Mouse (Mus musculus): Measurements from ENCODE around the gene Stum. TPM values are rescaled to one million over a fixed set of nuclear protein-coding genes. Genes with fewer than 3 reads are reported as not detected.

Stum gene
- total and polyA plus RNA-seq, 3 experiments: 0.11 TPM; not detected in 2

DNA sequence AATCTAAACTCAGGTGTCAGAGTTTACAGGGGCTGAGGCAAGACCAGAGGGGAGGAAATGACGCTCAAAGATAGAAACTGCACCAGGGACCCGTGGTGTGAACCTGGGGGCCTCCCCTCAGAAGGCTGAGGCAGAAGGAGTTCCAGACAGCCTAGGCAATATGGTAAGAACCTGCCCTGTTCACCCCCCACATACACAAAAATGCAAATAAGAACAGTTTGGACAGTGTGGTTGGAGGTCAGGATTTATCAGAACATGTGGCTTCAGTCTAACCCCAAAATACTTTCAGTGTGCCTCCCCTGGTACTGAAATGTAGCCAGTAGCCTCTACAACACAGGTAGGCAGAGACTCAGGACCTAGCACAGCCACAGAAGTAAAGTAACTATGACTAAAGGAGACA is 30.8 kb upstream of the Stum start:
- H3K4me1 ChIP-seq (ENCODE audit: insufficient read depth, low read depth, low read length): peaks cover 4% of the 10 kb centered on the region; the same call in 1 of the 2 replicates

DNA sequence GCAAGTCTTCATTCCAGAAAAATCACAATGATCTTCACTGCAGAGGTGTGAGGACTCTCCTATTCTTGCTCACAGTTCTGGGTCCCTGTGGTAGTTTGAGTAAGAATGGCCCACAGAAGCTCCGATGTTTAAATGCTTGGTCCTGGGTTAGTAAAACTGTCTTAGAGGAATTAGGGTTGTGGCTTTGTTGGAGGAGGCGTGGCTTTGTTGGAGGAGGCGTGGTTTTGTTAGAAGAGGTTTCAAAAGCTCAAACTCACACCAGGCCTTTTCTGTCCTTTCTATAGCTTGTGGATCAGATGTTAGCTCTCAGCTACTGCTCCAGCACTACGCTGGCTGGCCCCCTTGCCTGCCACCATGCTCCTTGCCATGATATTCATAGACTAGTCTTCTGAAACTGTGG is 27.6 kb upstream of the Stum start:
- Histone ChIP-seq H3K27me3 (ENCODE audit: insufficient read depth, low read length) (peaks cover 40% of the 10 kb centered on the region), H3K9me3 (replicated peaks) (no peaks in the 10 kb centered on the region), H3K4me3 (ENCODE audit: low read depth, low read length) (no peak overlapping the region), H3K4me1 (ENCODE audit: insufficient read depth, low read depth, low read length) (no peaks in the 10 kb centered on the region), H3K36me3 (replicated peaks) (no peaks in the 10 kb centered on the region)
- no peak for TF ChIP-seq CTCF (IDR thresholded peaks at IDR 0.05; ENCODE audit: low read depth, low read length)
- TF ChIP-seq GATA2 (IDR thresholded peaks at IDR 0.05; ENCODE audit: borderline replicate concordance, low read depth, low read length): no peak
- no peak for TF ChIP-seq TAL1 (conservative IDR thresholded peaks at IDR 0.05; ENCODE audit: low read depth, low read length)
- no peak for TF ChIP-seq GATA1 (IDR thresholded peaks at IDR 0.05; ENCODE audit: borderline replicate concordance, low read length)
- no peak for TF ChIP-seq POLR2AphosphoS5 (IDR thresholded peaks at IDR 0.05; ENCODE audit: insufficient replicate concordance, low read depth, low read length)
- no peak for ATAC-seq (ENCODE audit: extremely low read depth, insufficient number of reproducible peaks, low FRiP score, poor library complexity, severe bottlenecking)
- no peak for DNase-seq (ENCODE audit: low spot score)

More for the DNA sequence above, 30.8 kb upstream of the Stum start:
- ATAC-seq (ENCODE audit: extremely low read depth, insufficient number of reproducible peaks, low FRiP score, poor library complexity, severe bottlenecking): no peak
- no peak for DNase-seq (ENCODE audit: low spot score)
- no peaks in the 10 kb centered on the region for H3K36me3 ChIP-seq (replicated peaks)
- no peaks in the 10 kb centered on the region for H3K9me3 ChIP-seq (replicated peaks)
- H3K4me3 ChIP-seq (ENCODE audit: low read depth, low read length): no peak overlapping the region
- H3K27me3 ChIP-seq (ENCODE audit: insufficient read depth, low read length): peaks cover 35% of the 10 kb centered on the region
- TF ChIP-seq CTCF (IDR thresholded peaks at IDR 0.05; ENCODE audit: low read depth, low read length): no peak
- TF ChIP-seq GATA2 (IDR thresholded peaks at IDR 0.05; ENCODE audit: borderline replicate concordance, low read depth, low read length): no peak
- no peak for TF ChIP-seq POLR2AphosphoS5 (IDR thresholded peaks at IDR 0.05; ENCODE audit: insufficient replicate concordance, low read depth, low read length)
- TF ChIP-seq TAL1 (conservative IDR thresholded peaks at IDR 0.05; ENCODE audit: low read depth, low read length): no peak
- no peak for TF ChIP-seq GATA1 (IDR thresholded peaks at IDR 0.05; ENCODE audit: borderline replicate concordance, low read length)

DNA sequence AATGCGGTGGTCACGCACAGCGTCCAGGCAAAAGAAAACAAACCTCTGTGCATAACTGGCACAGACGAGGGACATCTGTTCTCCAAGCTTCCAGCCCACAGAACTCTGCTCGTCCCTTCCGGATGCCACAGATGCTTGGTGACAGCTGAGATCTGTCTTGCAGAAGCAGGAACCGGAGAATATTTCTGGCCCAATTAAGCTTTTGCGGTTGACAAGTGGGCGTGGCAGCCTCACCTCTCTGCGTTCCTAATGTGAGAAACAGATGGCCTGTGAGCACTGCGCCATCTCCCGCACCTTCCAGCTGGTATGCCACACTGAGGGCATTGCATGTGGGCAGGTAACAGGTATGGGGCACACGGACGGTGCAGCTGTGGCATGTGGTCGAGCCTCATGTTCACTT is 27.1 kb upstream of the Stum start:
- Histone ChIP-seq H3K9me3 (replicated peaks) (no peaks in the 10 kb centered on the region), H3K4me3 (ENCODE audit: low read depth, low read length) (no peak overlapping the region), H3K4me1 (ENCODE audit: insufficient read depth, low read depth, low read length) (no peaks in the 10 kb centered on the region), H3K27me3 (ENCODE audit: insufficient read depth, low read length) (peaks cover 39% of the 10 kb centered on the region), H3K36me3 (replicated peaks) (no peaks in the 10 kb centered on the region)
- TF ChIP-seq CTCF (IDR thresholded peaks at IDR 0.05; ENCODE audit: low read depth, low read length) (no peak), GATA1 (IDR thresholded peaks at IDR 0.05; ENCODE audit: borderline replicate concordance, low read length) (no peak), TAL1 (conservative IDR thresholded peaks at IDR 0.05; ENCODE audit: low read depth, low read length) (no peak), GATA2 (IDR thresholded peaks at IDR 0.05; ENCODE audit: borderline replicate concordance, low read depth, low read length) (no peak), POLR2AphosphoS5 (IDR thresholded peaks at IDR 0.05; ENCODE audit: insufficient replicate concordance, low read depth, low read length) (no peak)
- no peak for ATAC-seq (ENCODE audit: extremely low read depth, insufficient number of reproducible peaks, low FRiP score, poor library complexity, severe bottlenecking)
- DNase-seq (ENCODE audit: low spot score): no peak

DNA sequence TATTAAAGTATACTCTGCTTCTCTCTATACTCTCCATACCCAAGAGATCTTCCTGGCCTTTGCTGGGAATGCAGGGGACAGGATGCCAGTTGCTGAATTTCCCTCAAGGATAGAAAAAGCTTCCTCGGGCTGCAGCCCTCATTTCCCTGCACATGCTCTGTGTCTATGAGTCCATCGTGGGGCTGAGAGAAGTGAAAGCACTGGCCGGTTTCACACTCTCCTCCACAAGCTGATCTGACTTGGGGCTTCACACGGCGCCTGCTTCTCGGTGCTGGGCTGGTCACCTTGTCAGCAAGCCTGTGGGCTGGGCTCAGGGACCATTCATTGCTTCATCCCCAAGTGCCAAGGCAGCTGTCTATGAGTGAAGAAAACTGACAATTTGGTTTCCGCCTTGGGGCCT is 25.4 kb upstream of the Stum start:
- TF ChIP-seq GATA1 (IDR thresholded peaks at IDR 0.05; ENCODE audit: borderline replicate concordance, low read length) (no peak), GATA2 (IDR thresholded peaks at IDR 0.05; ENCODE audit: borderline replicate concordance, low read depth, low read length) (no peak), CTCF (IDR thresholded peaks at IDR 0.05; ENCODE audit: low read depth, low read length) (no peak), POLR2AphosphoS5 (IDR thresholded peaks at IDR 0.05; ENCODE audit: insufficient replicate concordance, low read depth, low read length) (no peak), TAL1 (conservative IDR thresholded peaks at IDR 0.05; ENCODE audit: low read depth, low read length) (no peak)
- Histone ChIP-seq H3K36me3 (replicated peaks) (no peaks in the 10 kb centered on the region), H3K27me3 (ENCODE audit: insufficient read depth, low read length) (peaks cover 38% of the 10 kb centered on the region), H3K4me3 (ENCODE audit: low read depth, low read length) (no peak overlapping the region), H3K9me3 (replicated peaks) (no peaks in the 10 kb centered on the region), H3K4me1 (ENCODE audit: insufficient read depth, low read depth, low read length) (no peaks in the 10 kb centered on the region)
- ATAC-seq (ENCODE audit: extremely low read depth, insufficient number of reproducible peaks, low FRiP score, poor library complexity, severe bottlenecking) (no peak), DNase-seq (ENCODE audit: low spot score) (no peak)

DNA sequence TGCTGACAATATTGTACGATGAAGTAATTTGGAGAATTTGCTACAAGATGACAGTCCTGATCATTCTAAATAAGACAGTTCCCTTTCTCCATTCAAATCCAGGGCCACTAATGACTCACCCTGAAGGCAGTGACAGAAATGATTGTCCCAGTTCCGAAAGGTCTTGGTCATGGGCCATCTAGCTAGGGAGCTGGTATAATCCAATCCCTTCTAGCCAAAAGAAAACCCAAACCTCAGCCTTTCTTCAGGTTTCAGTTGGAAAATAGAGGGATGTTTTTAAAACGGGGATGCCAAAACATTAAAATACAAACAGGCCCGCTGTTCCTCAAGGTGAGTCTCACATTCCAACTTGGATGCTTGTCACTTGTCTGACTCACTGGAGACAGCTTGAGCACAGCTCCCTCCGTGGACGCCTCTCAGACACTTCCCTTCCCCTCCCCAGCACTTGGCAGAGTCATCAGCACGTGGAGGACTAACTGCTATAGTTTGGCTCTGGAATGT is 24.0 kb upstream of the Stum start:
- Histone ChIP-seq H3K9me3 (replicated peaks) (no peaks in the 10 kb centered on the region), H3K4me1 (ENCODE audit: insufficient read depth, low read depth, low read length) (no peaks in the 10 kb centered on the region), H3K4me3 (ENCODE audit: low read depth, low read length) (no peak overlapping the region), H3K36me3 (replicated peaks) (no peaks in the 10 kb centered on the region), H3K27me3 (ENCODE audit: insufficient read depth, low read length) (peaks cover 34% of the 10 kb centered on the region)
- ATAC-seq (ENCODE audit: extremely low read depth, insufficient number of reproducible peaks, low FRiP score, poor library complexity, severe bottlenecking): no peak
- TF ChIP-seq TAL1 (conservative IDR thresholded peaks at IDR 0.05; ENCODE audit: low read depth, low read length) (no peak), POLR2AphosphoS5 (IDR thresholded peaks at IDR 0.05; ENCODE audit: insufficient replicate concordance, low read depth, low read length) (no peak), CTCF (IDR thresholded peaks at IDR 0.05; ENCODE audit: low read depth, low read length) (no peak), GATA2 (IDR thresholded peaks at IDR 0.05; ENCODE audit: borderline replicate concordance, low read depth, low read length) (no peak), GATA1 (IDR thresholded peaks at IDR 0.05; ENCODE audit: borderline replicate concordance, low read length) (no peak)
- no peak for DNase-seq (ENCODE audit: low spot score)

DNA sequence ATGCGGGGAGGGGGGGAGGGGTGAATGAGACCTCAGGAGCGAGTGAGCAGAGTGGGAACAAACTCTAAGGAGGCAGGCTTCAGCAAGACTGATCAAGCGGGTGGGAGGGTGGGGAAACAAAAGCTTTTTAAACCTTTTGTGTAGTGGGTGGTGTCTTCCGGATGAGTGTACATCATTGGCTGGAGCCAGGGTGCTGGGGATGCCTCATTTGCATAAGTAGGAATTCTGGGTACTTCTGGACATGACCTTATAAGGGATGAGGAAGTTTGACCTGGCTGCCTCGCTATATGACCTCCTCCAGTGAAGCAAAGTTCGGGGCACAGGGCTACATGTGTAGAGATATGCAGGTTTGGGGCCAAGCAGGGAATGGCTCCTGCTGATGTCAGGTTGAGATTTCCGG is 23.0 kb upstream of the Stum start:
- ATAC-seq (ENCODE audit: extremely low read depth, insufficient number of reproducible peaks, low FRiP score, poor library complexity, severe bottlenecking): no peak
- peaks cover 37% of the 10 kb centered on the region for H3K27me3 ChIP-seq (ENCODE audit: insufficient read depth, low read length)
- no peak for TF ChIP-seq GATA1 (IDR thresholded peaks at IDR 0.05; ENCODE audit: borderline replicate concordance, low read length)
- no peak for TF ChIP-seq GATA2 (IDR thresholded peaks at IDR 0.05; ENCODE audit: borderline replicate concordance, low read depth, low read length)
- no peak for TF ChIP-seq CTCF (IDR thresholded peaks at IDR 0.05; ENCODE audit: low read depth, low read length)
- no peak for TF ChIP-seq TAL1 (conservative IDR thresholded peaks at IDR 0.05; ENCODE audit: low read depth, low read length)
- no peak for TF ChIP-seq POLR2AphosphoS5 (IDR thresholded peaks at IDR 0.05; ENCODE audit: insufficient replicate concordance, low read depth, low read length)
- no peak overlapping the region for H3K4me3 ChIP-seq (ENCODE audit: low read depth, low read length)
- DNase-seq (ENCODE audit: low spot score): no peak
- H3K9me3 ChIP-seq (replicated peaks): no peaks in the 10 kb centered on the region
- H3K4me1 ChIP-seq (ENCODE audit: insufficient read depth, low read depth, low read length): no peaks in the 10 kb centered on the region
- H3K36me3 ChIP-seq (replicated peaks): no peaks in the 10 kb centered on the region
